Mouse (Mus musculus): ENCODE results near the gene Sh3tc1. TPM values are rescaled to one million over a fixed set of nuclear protein-coding genes. Genes with fewer than 3 reads are reported as not detected.

Gene Sh3tc1
- polyA plus RNA-seq, 1 experiment = 0.01 TPM

DNA sequence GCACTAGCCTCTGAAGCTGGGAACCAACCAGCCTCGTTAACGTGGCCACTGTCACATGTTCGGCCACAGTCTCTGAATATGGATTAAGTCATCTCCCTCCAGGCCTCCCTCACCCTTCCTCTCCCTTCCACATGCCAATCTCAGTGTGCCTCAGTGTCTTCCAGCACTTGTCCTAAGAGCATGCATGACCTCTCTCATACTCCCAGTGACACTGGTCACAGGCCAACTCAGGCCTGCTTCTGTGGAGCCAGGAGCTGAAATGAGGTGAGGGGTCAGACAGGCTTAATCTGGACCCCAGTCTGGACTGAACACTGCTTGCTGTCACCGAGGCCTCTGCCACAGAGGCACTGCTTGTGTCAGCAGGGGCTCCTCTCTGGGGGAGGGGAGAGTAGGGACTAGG, 53.5 kb downstream of the Sh3tc1 start:
- H3K9me3 ChIP-seq (ENCODE audit: control insufficient read depth, low read length) = no peaks in the 10 kb centered on the region
- no peak for TF ChIP-seq TAL1 (IDR thresholded peaks at IDR 0.05; ENCODE audit: low read length)
- no peak for TF ChIP-seq GATA1 (IDR thresholded peaks at IDR 0.05; ENCODE audit: low read length)
- no peaks in the 10 kb centered on the region for H3K36me3 ChIP-seq (ENCODE audit: control insufficient read depth)
- H3K4me1 ChIP-seq (ENCODE audit: control insufficient read depth) = no peaks in the 10 kb centered on the region
- H3K4me3 ChIP-seq (replicated peaks) = no peak overlapping the region
- no peaks in the 10 kb centered on the region for H3K27me3 ChIP-seq (ENCODE audit: control insufficient read depth)

- no peaks in the 10 kb centered on the region for H3K9me3 ChIP-seq (ENCODE audit: control insufficient read depth, low read length)
- no peak overlapping the region for H3K4me3 ChIP-seq (replicated peaks)
- no peaks in the 10 kb centered on the region for H3K4me1 ChIP-seq (ENCODE audit: control insufficient read depth)
- TF ChIP-seq GATA1 (IDR thresholded peaks at IDR 0.05; ENCODE audit: low read length) (no peak), TAL1 (IDR thresholded peaks at IDR 0.05; ENCODE audit: low read length) (no peak)
- H3K27me3 ChIP-seq (ENCODE audit: control insufficient read depth) = peaks cover 2% of the 10 kb centered on the region
- no peaks in the 10 kb centered on the region for H3K36me3 ChIP-seq (ENCODE audit: control insufficient read depth)
Measured at GRCm38 (mm10) chr5:35685079-35685478, 54.7 kb downstream of the Sh3tc1 start.

DNA sequence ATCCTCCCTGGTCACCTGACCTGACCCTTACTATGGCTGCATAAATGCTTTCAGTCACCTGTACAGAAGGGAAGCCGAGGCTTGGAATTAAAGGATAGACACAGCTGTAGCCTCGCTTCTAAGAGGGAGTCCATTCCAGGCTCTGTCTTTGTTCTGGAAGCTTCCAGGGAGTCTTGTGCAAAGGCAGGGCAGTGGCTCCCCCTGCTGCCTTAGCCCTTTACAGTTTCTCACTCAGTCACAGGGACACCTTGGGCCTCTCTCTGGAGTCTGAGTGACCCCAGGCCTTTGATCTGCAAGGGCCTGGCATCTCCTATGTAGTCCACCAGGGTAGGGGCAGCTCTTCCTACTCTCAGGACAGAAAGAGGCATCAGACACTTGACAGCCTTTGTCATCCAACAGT, 58.8 kb downstream of the Sh3tc1 start:
- Histone ChIP-seq H3K4me1 (ENCODE audit: control insufficient read depth) (no peaks in the 10 kb centered on the region), H3K36me3 (ENCODE audit: control insufficient read depth) (no peaks in the 10 kb centered on the region), H3K4me3 (replicated peaks) (no peak overlapping the region), H3K9me3 (ENCODE audit: control insufficient read depth, low read length) (no peaks in the 10 kb centered on the region), H3K27me3 (ENCODE audit: control insufficient read depth) (peaks cover 32% of the 10 kb centered on the region)
- TF ChIP-seq TAL1 (IDR thresholded peaks at IDR 0.05; ENCODE audit: low read length) (no peak), GATA1 (IDR thresholded peaks at IDR 0.05; ENCODE audit: low read length) (no peak)

DNA sequence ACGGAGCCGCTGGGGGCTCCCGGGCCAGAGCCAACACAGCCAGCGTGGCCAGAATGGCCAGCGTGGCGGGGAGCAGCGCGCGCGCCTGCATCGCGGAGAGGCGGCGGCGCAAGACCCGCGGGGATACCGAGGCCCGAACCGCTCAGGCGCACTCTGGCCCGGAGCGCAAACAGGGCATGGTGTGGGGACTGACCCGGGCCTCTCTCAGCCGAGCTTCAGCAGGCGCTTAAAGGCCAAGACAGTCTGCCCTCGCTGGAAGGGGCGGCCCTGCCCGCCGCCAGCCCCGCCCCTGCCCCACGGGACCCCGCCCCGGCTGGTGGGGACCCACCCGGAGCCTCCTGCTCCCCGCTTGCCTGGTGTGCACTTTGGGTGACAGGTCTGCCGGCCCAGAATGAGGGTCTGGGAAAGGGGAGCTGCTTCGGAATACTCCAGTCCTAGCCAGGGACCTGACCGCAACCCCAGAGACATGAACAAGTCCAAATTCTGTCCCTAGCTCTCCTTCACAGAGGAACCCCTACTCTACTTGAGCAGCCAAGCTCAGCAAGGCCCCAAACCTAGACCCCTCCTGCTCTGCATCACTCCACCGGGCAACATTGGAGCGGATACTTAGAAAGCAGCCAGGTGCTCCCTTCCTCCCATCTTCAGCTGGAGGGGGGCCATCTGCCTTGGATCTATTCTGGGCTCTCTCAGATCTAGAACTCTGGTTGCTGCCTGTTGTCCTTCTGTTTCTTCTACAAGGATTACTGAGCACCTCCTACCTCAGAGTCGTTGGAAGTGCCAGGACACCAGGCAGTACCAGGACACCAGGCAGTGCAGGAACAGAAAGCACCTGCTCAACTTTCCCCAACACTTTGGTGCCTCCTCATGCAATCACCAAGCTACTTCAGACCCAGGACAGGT, 60.3 kb downstream of the Sh3tc1 start, which contains the start of gene Htra3:
TSS of gene Htra3 (minus strand) at position 527 of the 900 bp plus-strand sequence.
- Histone ChIP-seq H3K36me3 (ENCODE audit: control insufficient read depth) (no peaks in the 10 kb centered on the region), H3K9me3 (ENCODE audit: control insufficient read depth, low read length) (no peaks in the 10 kb centered on the region), H3K27me3 (ENCODE audit: control insufficient read depth) (peaks cover 32% of the 10 kb centered on the region), H3K4me3 (replicated peaks) (no peak within 1 kb of the TSS), H3K4me1 (ENCODE audit: control insufficient read depth) (no peaks in the 10 kb centered on the region)
- TF ChIP-seq GATA1 (IDR thresholded peaks at IDR 0.05; ENCODE audit: low read length) (no peak), TAL1 (IDR thresholded peaks at IDR 0.05; ENCODE audit: low read length) (no peak)

GRCm38 (mm10) chr5:35676964-35677363, 62.8 kb downstream of the Sh3tc1 start:
- Histone ChIP-seq H3K4me1 (ENCODE audit: control insufficient read depth) (no peaks in the 10 kb centered on the region), H3K27me3 (ENCODE audit: control insufficient read depth) (peaks cover 32% of the 10 kb centered on the region), H3K36me3 (ENCODE audit: control insufficient read depth) (no peaks in the 10 kb centered on the region), H3K4me3 (replicated peaks) (no peak overlapping the region), H3K9me3 (ENCODE audit: control insufficient read depth, low read length) (no peaks in the 10 kb centered on the region)
- no peak for TF ChIP-seq TAL1 (IDR thresholded peaks at IDR 0.05; ENCODE audit: low read length)
- TF ChIP-seq GATA1 (IDR thresholded peaks at IDR 0.05; ENCODE audit: low read length) = no peak

GRCm38 (mm10) chr5:35674081-35674555, 65.7 kb downstream of the Sh3tc1 start:
- Histone ChIP-seq H3K4me1 (ENCODE audit: control insufficient read depth) (no peaks in the 10 kb centered on the region), H3K4me3 (replicated peaks) (no peak overlapping the region), H3K36me3 (ENCODE audit: control insufficient read depth) (no peaks in the 10 kb centered on the region), H3K9me3 (ENCODE audit: control insufficient read depth, low read length) (no peaks in the 10 kb centered on the region), H3K27me3 (ENCODE audit: control insufficient read depth) (peaks cover 20% of the 10 kb centered on the region)
- no peak for TF ChIP-seq TAL1 (IDR thresholded peaks at IDR 0.05; ENCODE audit: low read length)
- TF ChIP-seq GATA1 (IDR thresholded peaks at IDR 0.05; ENCODE audit: low read length) = no peak

- no peaks in the 10 kb centered on the region for H3K36me3 ChIP-seq (ENCODE audit: control insufficient read depth)
- no peaks in the 10 kb centered on the region for H3K9me3 ChIP-seq (ENCODE audit: control insufficient read depth, low read length)
- peaks cover 9% of the 10 kb centered on the region for H3K27me3 ChIP-seq (ENCODE audit: control insufficient read depth)
- H3K4me3 ChIP-seq (replicated peaks) = no peak overlapping the region
- no peak for TF ChIP-seq GATA1 (IDR thresholded peaks at IDR 0.05; ENCODE audit: low read length)
- TF ChIP-seq TAL1 (IDR thresholded peaks at IDR 0.05; ENCODE audit: low read length) = no peak
- no peaks in the 10 kb centered on the region for H3K4me1 ChIP-seq (ENCODE audit: control insufficient read depth)
Measured at GRCm38 (mm10) chr5:35673086-35673485, 66.7 kb downstream of the Sh3tc1 start.

GRCm38 (mm10) chr5:35672581-35672980, 67.2 kb downstream of the Sh3tc1 start:
- no peak overlapping the region for H3K4me3 ChIP-seq (replicated peaks)
- H3K36me3 ChIP-seq (ENCODE audit: control insufficient read depth) = no peaks in the 10 kb centered on the region
- no peaks in the 10 kb centered on the region for H3K9me3 ChIP-seq (ENCODE audit: control insufficient read depth, low read length)
- H3K4me1 ChIP-seq (ENCODE audit: control insufficient read depth) = no peaks in the 10 kb centered on the region
- peaks cover 4% of the 10 kb centered on the region; the same call in 1 of the 2 replicates for H3K27me3 ChIP-seq (ENCODE audit: control insufficient read depth)
- TF ChIP-seq TAL1 (IDR thresholded peaks at IDR 0.05; ENCODE audit: low read length) = no peak
- TF ChIP-seq GATA1 (IDR thresholded peaks at IDR 0.05; ENCODE audit: low read length) = no peak

DNA sequence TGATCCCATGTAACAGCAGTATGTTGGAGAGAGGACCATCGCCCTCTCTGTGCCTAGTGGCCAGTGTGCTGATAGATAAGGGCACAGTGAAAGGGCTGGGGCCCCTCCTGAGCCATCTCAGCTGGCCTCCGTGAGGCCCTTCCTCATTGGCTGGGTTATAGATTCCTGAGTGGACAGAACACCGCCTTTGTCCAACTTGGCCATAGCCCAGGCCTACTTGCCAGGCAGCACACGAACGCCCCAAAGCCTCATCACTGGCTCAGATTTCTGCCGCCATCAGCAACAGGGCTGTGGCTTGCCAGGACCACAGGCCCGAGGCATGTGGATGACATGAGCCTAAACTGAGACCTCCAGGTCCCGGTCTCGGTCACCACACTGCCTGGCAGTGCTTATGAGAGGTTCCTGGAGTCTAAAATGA, 68.3 kb downstream of the Sh3tc1 start:
- Histone ChIP-seq H3K27me3 (ENCODE audit: control insufficient read depth) (no peaks in the 10 kb centered on the region), H3K4me1 (ENCODE audit: control insufficient read depth) (no peaks in the 10 kb centered on the region), H3K9me3 (ENCODE audit: control insufficient read depth, low read length) (no peaks in the 10 kb centered on the region), H3K36me3 (ENCODE audit: control insufficient read depth) (no peaks in the 10 kb centered on the region), H3K4me3 (replicated peaks) (no peak overlapping the region)
- TF ChIP-seq GATA1 (IDR thresholded peaks at IDR 0.05; ENCODE audit: low read length) = no peak
